Mouse (Mus musculus): Measurements from ENCODE around the gene Mpdu1.

DNA sequence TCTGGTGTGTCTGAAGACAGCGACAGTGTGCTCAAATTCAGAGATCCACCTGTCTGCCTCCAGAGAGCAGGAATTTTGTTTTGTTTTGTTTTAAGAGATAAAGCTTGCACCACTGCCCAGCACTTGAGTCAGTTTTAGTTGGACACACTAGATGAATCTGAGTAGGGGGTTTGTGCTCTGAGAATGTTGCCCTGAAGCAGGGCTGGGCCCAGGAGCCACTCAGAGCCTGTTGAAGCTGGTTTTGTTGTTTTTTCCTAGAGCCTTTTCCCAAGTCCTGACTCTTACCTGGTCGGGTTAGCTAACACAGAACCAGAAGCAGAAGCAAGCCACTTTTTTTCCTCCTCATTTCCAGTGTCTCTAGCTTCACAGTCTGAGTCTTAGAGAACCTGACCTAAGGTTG is 48.6 kb upstream of the Mpdu1 start:
- TF ChIP-seq POLR2A (IDR thresholded peaks at IDR 0.05; ENCODE audit: insufficient read length, low read depth) = no peak
- no peak for TF ChIP-seq POLR2AphosphoS2 (IDR thresholded peaks at IDR 0.05; ENCODE audit: insufficient read length, low read depth)
- TF ChIP-seq SRF (IDR thresholded peaks at IDR 0.05; ENCODE audit: control insufficient read depth, insufficient read length, low read depth) = no peak
- TF ChIP-seq USF1 (IDR thresholded peaks at IDR 0.05; ENCODE audit: low read depth) = no peak
- no peak for TF ChIP-seq MYOG (IDR thresholded peaks at IDR 0.05; ENCODE audit: control insufficient read depth in 1 of 3, insufficient read depth in 1 of 3, insufficient read length in 2 of 3, low read depth in 2 of 3)
- no peak for TF ChIP-seq MYOD1 (IDR thresholded peaks at IDR 0.05; ENCODE audit: control insufficient read depth in 1 of 3, insufficient read length in 2 of 3, low read depth in 2 of 3)
- no peak for TF ChIP-seq CEBPB (IDR thresholded peaks at IDR 0.05; ENCODE audit: insufficient read depth, poor library complexity, severe bottlenecking)
- TF ChIP-seq E2F4 (IDR thresholded peaks at IDR 0.05; ENCODE audit: insufficient read depth) = no peak
- TF ChIP-seq MAX (IDR thresholded peaks at IDR 0.05; ENCODE audit: low read depth) = no peak

All from myocyte (in vitro differentiated cells).